In the genomic region with DNA sequence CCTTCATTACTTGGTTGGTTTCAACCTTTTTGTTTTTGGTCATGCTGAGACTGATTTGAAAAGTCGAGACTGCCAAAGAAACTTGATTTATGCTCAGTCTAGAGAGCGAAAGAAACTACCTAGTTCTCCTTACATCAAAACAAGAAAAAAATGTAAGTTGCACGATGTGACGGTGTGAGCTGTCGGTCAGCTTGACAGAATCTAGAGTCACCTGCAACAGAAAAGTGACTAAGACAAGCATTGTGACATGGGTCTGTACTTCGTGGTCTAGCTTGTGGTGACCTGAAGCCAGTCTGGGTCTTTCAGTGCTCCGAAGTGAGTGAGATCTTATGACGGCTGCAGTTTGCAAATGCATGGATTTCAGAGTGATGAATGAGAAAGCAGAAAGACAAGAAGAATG, we compare ENCODE assay signal across 37 mouse cellular contexts. TPM values are rescaled to one million over a fixed set of nuclear protein-coding genes. Genes with fewer than 3 reads are reported as not detected.
"Had no signal": no experiment of that assay in that cellular context is flagged by ENCODE, and none has a peak within 500 bp of the region (broad histone marks: within the 10 kb centered on the region; RNA-seq: fewer than 3 reads in every experiment).

No protein-coding gene starts in this region.

- H3K27ac ChIP-seq: limb, embryonic 10.5 days; limb, embryonic 12.5 days; limb, embryonic 13.5 days; limb, embryonic 15.5 days; liver, embryonic 12.5 days; liver, embryonic 13.5 days; liver, embryonic 14.5 days; liver, embryonic 15.5 days; lung, embryonic 15.5 days; macrophage; midbrain, embryonic 10.5 days; midbrain, embryonic 12.5 days; midbrain, embryonic 13.5 days; midbrain, embryonic 15.5 days; neural tube, embryonic 12.5 days had no signal

- H3K27me3 ChIP-seq: limb, embryonic 12.5 days; limb, embryonic 13.5 days; limb, embryonic 15.5 days; liver, embryonic 12.5 days; liver, embryonic 13.5 days; liver, embryonic 15.5 days; lung, embryonic 15.5 days; megakaryocyte, embryonic 14.5 days; midbrain, embryonic 12.5 days; midbrain, embryonic 13.5 days; midbrain, embryonic 15.5 days; neural tube, embryonic 12.5 days had no signal

- DNase-seq: left cerebral cortex, postnatal 4 days; liver; liver, embryonic 13.5 days; liver, postnatal 0 days; lung, adult 18-20 months; lung, adult 2 months; lung, embryonic 14.5 days; lung, postnatal 10 days; lung, postnatal 14 days; lung, postnatal 36 days; lung, postnatal 4 days; midbrain, embryonic 14.5 days had no signal

- H3K4me2 ChIP-seq: limb, embryonic 12.5 days; limb, embryonic 13.5 days; limb, embryonic 15.5 days; liver, embryonic 11.5 days; liver, embryonic 12.5 days; liver, embryonic 13.5 days; liver, embryonic 15.5 days; lung, embryonic 14.5 days; lung, embryonic 15.5 days; midbrain, embryonic 11.5 days; midbrain, embryonic 12.5 days; midbrain, embryonic 13.5 days; midbrain, embryonic 15.5 days; neural tube, embryonic 12.5 days had no signal

- H3K4me3 ChIP-seq: limb, embryonic 10.5 days; limb, embryonic 12.5 days; limb, embryonic 13.5 days; limb, embryonic 15.5 days; liver, embryonic 12.5 days; liver, embryonic 13.5 days; liver, embryonic 15.5 days; lung, embryonic 15.5 days; megakaryocyte, embryonic 14.5 days; midbrain, embryonic 10.5 days; midbrain, embryonic 12.5 days; midbrain, embryonic 13.5 days; midbrain, embryonic 15.5 days; myocyte; neural tube, embryonic 12.5 days had no signal

- H3K36me3 ChIP-seq: limb, embryonic 10.5 days; limb, embryonic 12.5 days; limb, embryonic 13.5 days; limb, embryonic 15.5 days; liver, embryonic 12.5 days; liver, embryonic 13.5 days; liver, embryonic 15.5 days; lung, embryonic 15.5 days; midbrain, embryonic 10.5 days; midbrain, embryonic 12.5 days; midbrain, embryonic 13.5 days; midbrain, embryonic 15.5 days; neural tube, embryonic 12.5 days had no signal

- H3K4me1 ChIP-seq: limb, embryonic 10.5 days; limb, embryonic 12.5 days; limb, embryonic 13.5 days; limb, embryonic 15.5 days; liver, embryonic 12.5 days; liver, embryonic 13.5 days; liver, embryonic 15.5 days; lung, embryonic 15.5 days; megakaryocyte, embryonic 14.5 days; midbrain, embryonic 10.5 days; midbrain, embryonic 12.5 days; midbrain, embryonic 13.5 days; midbrain, embryonic 15.5 days; neural tube, embryonic 12.5 days had no signal

- H3K9ac ChIP-seq: limb, embryonic 12.5 days; limb, embryonic 13.5 days; limb, embryonic 15.5 days; liver, embryonic 12.5 days; liver, embryonic 13.5 days; liver, embryonic 14.5 days; liver, embryonic 15.5 days; liver, postnatal 0 days; lung, embryonic 14.5 days; lung, embryonic 15.5 days; midbrain, embryonic 12.5 days; midbrain, embryonic 13.5 days; midbrain, embryonic 15.5 days; neural tube, embryonic 12.5 days had no signal

- H3K9me3 ChIP-seq: limb, embryonic 10.5 days; limb, embryonic 12.5 days; limb, embryonic 13.5 days; limb, embryonic 15.5 days; liver, embryonic 12.5 days; liver, embryonic 13.5 days; liver, embryonic 15.5 days; lung, embryonic 15.5 days; megakaryocyte, embryonic 14.5 days; midbrain, embryonic 10.5 days; midbrain, embryonic 12.5 days; midbrain, embryonic 13.5 days; midbrain, embryonic 15.5 days; neural tube, embryonic 12.5 days had no signal

RNA-seq across cellular contexts. Expression of a gene that starts 32.3 kb away (rescaled TPM):
- total RNA-seq: left cerebral cortex, postnatal 4 days; megakaryocyte-erythroid progenitor cell, adult 5-6 weeks; midbrain, postnatal 0 days; monocyte, adult 5-6 weeks had no signal
- polyA plus RNA-seq: limb, embryonic 10.5 days; limb, embryonic 11.5 days; limb, embryonic 12.5 days; liver, adult 2 months; liver, embryonic 12.5 days; liver, postnatal 0 days; midbrain, embryonic 10.5 days; midbrain, embryonic 11.5 days; midbrain, embryonic 13.5 days; midbrain, embryonic 14.5 days; midbrain, embryonic 15.5 days; midbrain, embryonic 16.5 days; midbrain, postnatal 0 days; neural tube, embryonic 11.5 days had no signal
